Mouse (Mus musculus): Measurements from ENCODE around the gene Smtnl2. TPM values are rescaled to one million over a fixed set of nuclear protein-coding genes. Genes with fewer than 3 reads are reported as not detected.

Smtnl2 gene
- polyA plus RNA-seq, 1 experiment from 2014 or later, result 191 TPM

GRCm38 (mm10) chr11:72378222-72378621 lies 33.3 kb downstream of the Smtnl2 start:
- ATAC-seq (ENCODE audit: insufficient number of reproducible peaks, low FRiP score), result no peak
- Histone ChIP-seq H3K36me3 (no peaks in the 10 kb centered on the region), H3K9ac (no peak overlapping the region), H3K4me3 (no peak overlapping the region), H3K27ac (ENCODE audit: poor library complexity, severe bottlenecking) (no peak overlapping the region), H3K4me2 (no peak overlapping the region), H3K9me3 (replicated peaks) (peaks cover 3% of the 10 kb centered on the region; the same call in 1 of the 2 replicates), H3K4me1 (replicated peaks) (0 out of 2 replicates have a peak, but pooled peaks cover 3% of the 10 kb centered on the region), H3K27me3 (replicated peaks) (no peaks in the 10 kb centered on the region)
- WGBS, result 64% methylated on average over 7 of the region's 7 CpGs

DNA sequence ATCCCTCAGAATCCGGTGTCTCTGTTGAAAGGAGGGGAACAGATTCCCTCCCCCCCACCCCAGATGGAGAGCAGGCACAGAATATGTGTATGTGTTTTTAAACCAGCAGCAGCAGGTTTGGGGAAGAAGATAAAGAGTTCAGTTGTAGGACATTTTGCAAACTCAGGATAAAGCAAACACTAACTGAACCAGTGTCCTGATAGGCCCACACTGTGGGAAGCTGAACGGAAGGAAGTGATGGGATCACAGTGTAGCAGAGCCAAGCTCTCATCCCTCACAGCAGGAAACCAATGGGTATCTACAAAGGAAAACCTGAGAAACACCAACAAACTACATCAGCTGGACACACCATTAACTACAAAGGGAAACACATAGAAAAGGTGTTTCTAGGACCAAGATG lies 35.0 kb downstream of the Smtnl2 start:
- Histone ChIP-seq H3K9me3 (replicated peaks) (peaks cover 3% of the 10 kb centered on the region; the same call in 1 of the 2 replicates), H3K4me3 (no peak overlapping the region), H3K4me2 (no peak overlapping the region), H3K9ac (no peak overlapping the region), H3K27ac (ENCODE audit: poor library complexity, severe bottlenecking) (no peak overlapping the region), H3K4me1 (replicated peaks) (0 out of 2 replicates have a peak, but pooled peaks cover 3% of the 10 kb centered on the region), H3K36me3 (no peaks in the 10 kb centered on the region), H3K27me3 (replicated peaks) (no peaks in the 10 kb centered on the region)
- WGBS, result 56% methylated on average over 2 of the region's 2 CpGs
- peak; percentile 63; the same call in 1 of the 2 replicates for ATAC-seq (ENCODE audit: insufficient number of reproducible peaks, low FRiP score)

- H3K9me3 ChIP-seq (replicated peaks), result peaks cover 3% of the 10 kb centered on the region; the same call in 1 of the 2 replicates
- H3K9ac ChIP-seq, result no peak overlapping the region
- no peak overlapping the region for H3K27ac ChIP-seq (ENCODE audit: poor library complexity, severe bottlenecking)
- H3K4me1 ChIP-seq (replicated peaks), result peaks cover 5% of the 10 kb centered on the region
- 21% methylated on average over 12 of the region's 12 CpGs for WGBS
- H3K36me3 ChIP-seq, result no peaks in the 10 kb centered on the region
- no peak overlapping the region for H3K4me3 ChIP-seq
- no peak overlapping the region for H3K4me2 ChIP-seq
- no peaks in the 10 kb centered on the region for H3K27me3 ChIP-seq (replicated peaks)
- no peak for ATAC-seq (ENCODE audit: insufficient number of reproducible peaks, low FRiP score)
Measured at GRCm38 (mm10) chr11:72369904-72370672, 41.4 kb downstream of the Smtnl2 start.

DNA sequence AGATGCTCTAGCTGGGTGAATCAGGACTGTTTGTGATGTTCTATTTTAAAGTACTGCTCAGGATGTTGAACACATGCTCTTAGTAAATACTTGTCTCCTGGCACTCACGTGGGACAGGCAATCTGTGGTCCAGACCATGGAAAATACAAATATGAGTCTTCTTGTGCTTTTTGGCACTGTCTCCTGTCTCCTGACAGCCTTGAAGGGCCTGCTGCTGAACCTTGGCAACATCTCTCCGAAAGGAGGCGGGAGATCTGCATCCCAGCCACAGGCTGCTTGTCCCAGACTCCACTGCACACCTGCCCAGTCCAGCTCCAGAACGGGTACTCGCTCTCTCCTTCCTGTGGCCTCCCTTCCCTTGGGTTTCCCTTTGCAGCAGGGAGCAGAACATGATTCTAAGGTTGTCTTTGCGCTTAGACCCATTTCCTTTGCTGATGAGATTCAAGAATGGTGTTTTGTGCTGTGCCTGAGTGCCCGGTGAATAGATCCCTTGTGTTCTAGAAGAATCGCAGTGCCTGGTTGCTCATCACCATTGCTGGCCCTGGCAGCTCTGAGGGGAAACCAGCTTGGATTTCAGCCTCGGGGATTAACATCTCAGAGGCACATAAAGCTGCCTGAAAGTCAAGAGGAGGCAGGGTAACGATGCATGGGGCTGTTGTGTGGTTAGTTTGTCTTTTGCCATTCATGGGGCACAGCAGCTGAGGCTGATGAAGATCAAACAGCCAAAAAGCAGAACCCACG lies 43.4 kb downstream of the Smtnl2 start:
- no peaks in the 10 kb centered on the region for H3K9me3 ChIP-seq (replicated peaks)
- H3K4me3 ChIP-seq, result no peak overlapping the region

GRCm38 (mm10) chr11:72366126-72366525 lies 45.4 kb downstream of the Smtnl2 start:
- no peaks in the 10 kb centered on the region for H3K36me3 ChIP-seq
- ATAC-seq (ENCODE audit: insufficient number of reproducible peaks, low FRiP score), result no peak
- WGBS, result 77% methylated on average over 9 of the region's 9 CpGs

More for the DNA sequence above, 43.4 kb downstream of the Smtnl2 start:
- peaks cover 13% of the 10 kb centered on the region for H3K4me1 ChIP-seq (replicated peaks)
- ATAC-seq (ENCODE audit: insufficient number of reproducible peaks, low FRiP score), result no peak
- H3K27ac ChIP-seq (ENCODE audit: poor library complexity, severe bottlenecking), result no peak overlapping the region
- no peak overlapping the region for H3K4me2 ChIP-seq
- WGBS, result 63% methylated on average over 11 of the region's 11 CpGs
- no peak overlapping the region for H3K9ac ChIP-seq
- no peaks in the 10 kb centered on the region for H3K36me3 ChIP-seq
- no peaks in the 10 kb centered on the region for H3K27me3 ChIP-seq (replicated peaks)

GRCm38 (mm10) chr11:72364526-72364925 lies 47.0 kb downstream of the Smtnl2 start:
- no peak for ATAC-seq (ENCODE audit: insufficient number of reproducible peaks, low FRiP score)
- no peak overlapping the region for H3K9ac ChIP-seq
- H3K4me3 ChIP-seq, result no peak overlapping the region
- H3K4me1 ChIP-seq (replicated peaks), result peaks cover 13% of the 10 kb centered on the region; the same call in 1 of the 2 replicates
- H3K27ac ChIP-seq (ENCODE audit: poor library complexity, severe bottlenecking), result no peak overlapping the region
- H3K4me2 ChIP-seq, result no peak overlapping the region
- WGBS, result 84% methylated on average over 5 of the region's 5 CpGs
- no peaks in the 10 kb centered on the region for H3K36me3 ChIP-seq
- H3K27me3 ChIP-seq (replicated peaks), result no peaks in the 10 kb centered on the region
- H3K9me3 ChIP-seq (replicated peaks), result no peaks in the 10 kb centered on the region

More at GRCm38 (mm10) chr11:72366126-72366525, 45.4 kb downstream of the Smtnl2 start:
- Histone ChIP-seq H3K4me1 (replicated peaks) (peaks cover 19% of the 10 kb centered on the region), H3K4me2 (no peak overlapping the region), H3K9me3 (replicated peaks) (no peaks in the 10 kb centered on the region), H3K27ac (ENCODE audit: poor library complexity, severe bottlenecking) (no peak overlapping the region), H3K9ac (no peak overlapping the region), H3K4me3 (no peak overlapping the region), H3K27me3 (replicated peaks) (no peaks in the 10 kb centered on the region)

DNA sequence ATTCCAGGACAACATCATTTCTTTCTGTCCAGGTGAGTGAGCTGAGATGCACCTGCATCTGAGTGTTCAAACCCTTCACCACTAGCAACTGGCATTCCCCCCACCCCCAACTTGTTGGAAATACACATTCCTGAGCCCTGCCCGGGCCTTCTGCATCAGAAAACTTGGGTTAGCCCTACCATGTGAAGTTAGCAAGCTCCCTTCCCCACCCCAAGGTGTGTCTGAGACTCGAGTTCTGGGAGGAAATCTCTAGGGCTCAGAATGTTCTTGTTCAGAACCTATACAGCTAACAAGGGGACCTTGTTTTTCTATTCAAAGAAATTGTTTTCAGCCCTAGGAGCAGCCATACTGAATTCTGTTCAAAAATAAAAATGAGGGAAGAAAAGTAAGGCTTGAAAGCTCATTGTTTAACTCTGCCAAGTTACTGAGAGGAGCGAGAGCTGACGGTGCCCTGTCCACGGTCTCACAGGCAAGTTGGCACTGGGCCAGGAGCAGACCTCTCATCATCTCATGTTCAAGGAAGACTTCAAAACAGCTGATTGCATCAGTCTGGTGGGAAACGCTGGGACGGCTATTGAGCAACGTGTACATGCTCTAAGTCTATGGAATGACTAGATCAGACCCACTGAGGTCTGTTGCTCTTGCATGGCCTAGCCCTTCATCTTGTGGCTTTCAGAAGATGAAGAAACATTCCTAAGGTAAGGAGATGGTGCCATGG lies 47.8 kb downstream of the Smtnl2 start:
- H3K36me3 ChIP-seq, result no peaks in the 10 kb centered on the region
- H3K4me3 ChIP-seq, result no peak overlapping the region
- no peak for ATAC-seq (ENCODE audit: insufficient number of reproducible peaks, low FRiP score)
- H3K4me2 ChIP-seq, result no peak overlapping the region
- peaks cover 13% of the 10 kb centered on the region; the same call in 1 of the 2 replicates for H3K4me1 ChIP-seq (replicated peaks)
- H3K9me3 ChIP-seq (replicated peaks), result no peaks in the 10 kb centered on the region
- WGBS, result 36% methylated on average over 8 of the region's 8 CpGs
- no peaks in the 10 kb centered on the region for H3K27me3 ChIP-seq (replicated peaks)
- no peak overlapping the region for H3K9ac ChIP-seq
- no peak overlapping the region for H3K27ac ChIP-seq (ENCODE audit: poor library complexity, severe bottlenecking)

DNA sequence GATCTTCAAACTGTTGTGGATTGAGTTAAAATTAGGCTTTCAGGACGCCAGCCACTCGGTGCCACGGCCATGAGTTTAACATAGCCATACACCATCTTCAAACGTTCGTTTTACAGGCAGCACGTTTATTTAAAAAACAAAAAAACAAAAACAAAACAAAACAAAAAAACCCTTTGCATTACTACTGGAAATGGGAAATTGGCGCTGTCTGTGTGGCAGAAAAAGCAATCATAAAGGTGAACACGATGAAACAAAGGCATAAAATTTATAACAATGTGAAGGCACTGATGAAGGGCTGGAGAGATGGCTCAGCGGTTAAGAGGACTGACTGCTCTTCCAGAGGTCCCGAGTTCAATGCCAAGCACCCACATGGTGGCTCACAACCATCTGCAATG lies 49.2 kb downstream of the Smtnl2 start, which contains the start of gene Tekt1:
Gene Tekt1 (minus strand): TSS at position 96 of the 395 bp plus-strand sequence.
- Histone ChIP-seq H3K27me3 (replicated peaks) (no peaks in the 10 kb centered on the region), H3K4me3 (peak within 1 kb of the TSS; percentile 50), H3K27ac (ENCODE audit: poor library complexity, severe bottlenecking) (no peak within 1 kb of the TSS), H3K4me2 (peak within 1 kb of the TSS; percentile 84), H3K9me3 (replicated peaks) (no peaks in the 10 kb centered on the region), H3K9ac (peak within 1 kb of the TSS; percentile 58), H3K36me3 (no peaks in the 10 kb centered on the region), H3K4me1 (replicated peaks) (peaks cover 13% of the 10 kb centered on the region; the same call in 1 of the 2 replicates)
- WGBS, result 33% methylated on average over 10 of the region's 10 CpGs
- ATAC-seq (ENCODE audit: insufficient number of reproducible peaks, low FRiP score), result no peak

DNA sequence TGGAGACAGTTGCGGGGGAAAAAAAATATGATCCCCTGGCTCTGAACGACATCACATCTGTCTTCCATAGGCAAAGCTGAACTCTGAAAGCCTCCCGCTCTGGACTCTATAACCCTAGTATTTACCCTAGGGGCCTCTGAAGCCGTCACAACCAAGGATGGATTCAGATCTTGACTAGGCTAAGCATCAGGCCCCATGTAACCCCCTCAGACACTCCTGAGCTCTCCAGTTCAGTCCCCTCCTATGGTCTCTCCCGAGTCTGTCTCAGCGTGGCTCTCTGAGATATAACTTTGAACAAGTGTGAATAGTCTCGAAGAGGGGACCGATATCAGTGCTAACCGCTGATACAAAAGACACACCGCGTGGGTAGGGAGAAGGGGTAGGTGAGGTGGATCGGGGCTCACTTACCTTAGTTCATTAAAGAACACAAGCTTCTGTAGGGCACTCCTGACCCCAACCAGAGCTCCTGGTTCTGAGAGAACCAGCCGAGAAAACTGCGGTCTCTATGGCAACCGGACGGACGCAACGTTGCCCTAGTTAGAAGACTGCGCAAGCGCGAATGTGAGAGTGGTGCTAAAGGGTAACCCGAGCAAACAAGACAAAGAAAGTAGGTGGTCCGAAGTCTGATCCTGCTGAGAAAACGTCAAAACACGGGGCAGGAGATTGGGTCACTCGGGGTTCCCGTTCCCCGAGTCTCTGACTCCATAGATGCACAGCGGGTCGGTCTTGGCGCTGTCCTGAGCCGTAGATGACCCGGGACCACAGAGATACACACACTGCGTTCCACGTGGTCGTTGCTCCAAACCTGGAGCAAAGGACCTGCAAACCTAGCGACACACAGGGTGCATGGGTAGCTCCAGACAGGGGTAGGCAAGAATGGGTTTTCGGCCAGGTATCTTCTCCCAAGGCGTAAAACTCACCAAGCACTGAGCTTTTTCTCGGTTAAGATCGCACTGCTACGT lies 49.8 kb downstream of the Smtnl2 start:
- H3K36me3 ChIP-seq, result no peaks in the 10 kb centered on the region
- no peak overlapping the region for H3K27ac ChIP-seq (ENCODE audit: poor library complexity, severe bottlenecking)
- ATAC-seq (ENCODE audit: insufficient number of reproducible peaks, low FRiP score), result peak; percentile 36; the same call in 1 of the 2 replicates
- H3K9ac ChIP-seq, result peak overlapping the region; percentile 58
- H3K4me3 ChIP-seq, result peak overlapping the region; percentile 50
- no peaks in the 10 kb centered on the region for H3K9me3 ChIP-seq (replicated peaks)
- 12% methylated on average over 42 of the region's 42 CpGs for WGBS
- H3K4me2 ChIP-seq, result peak overlapping the region; percentile 84
- H3K27me3 ChIP-seq (replicated peaks), result no peaks in the 10 kb centered on the region
- peaks cover 13% of the 10 kb centered on the region; the same call in 1 of the 2 replicates for H3K4me1 ChIP-seq (replicated peaks)
